Mouse (Mus musculus) myocyte (in vitro differentiated cells): ENCODE measurements around the gene Olfr1423.

Experiments used
- E2F4 ChIP-seq: IDR thresholded peaks from one replicate; pipeline ENCODE4 v1.6.1; 2011; ENCODE audit warnings: mild to moderate bottlenecking, control low read depth, moderate library complexity; ENCODE audit not compliant: insufficient read depth
- POLR2A ChIP-seq: IDR thresholded peaks from one replicate; pipeline ENCODE4 v1.6.1; 2011; ENCODE audit warnings: low read depth, mild to moderate bottlenecking, control low read depth, moderate library complexity; ENCODE audit not compliant: insufficient read length

GRCm38 (mm10) chr19:12003568-12003967 is 37.5 kb downstream of the Olfr1423 start:
- TF ChIP-seq POLR2A (no peak), E2F4 (no peak)
